Mouse (Mus musculus) spleen, adult 18-20 months (tissue): ENCODE measurements around the gene Zbtb21.
"Not testable (repeated sequence)": the region's sequence is repeated elsewhere in the genome, so short reads cannot be mapped to it uniquely, and the experiment has no call there.

Source experiments
- DNase-seq, 2 experiments: peaks; one replicate each; pipeline ENCODE4 v3.0.0; 2022; ENCODE audit warnings: mixed read lengths in 2 of 2

Zbtb21 gene

GRCm38 (mm10) chr16:97962151-97962948 lies at the start of gene Zbtb21, which contains the start of gene C2cd2:
TSS of gene Zbtb21 (minus strand) at chr16:97962622.
TSS of gene C2cd2 (minus strand) at chr16:97962598.
- peak; percentile 91 to 93 for DNase-seq

GRCm38 (mm10) chr16:97997383-97997731 lies 34.9 kb upstream of the Zbtb21 start:
- DNase-seq: not testable (repeated sequence)

GRCm38 (mm10) chr16:97996616-97997382 lies 34.4 kb upstream of the Zbtb21 start, which contains the start of gene B230307C23Rik:
TSS of gene B230307C23Rik (plus strand) at chr16:97997315.
- DNase-seq: peak; percentile 73 to 76

- DNase-seq: no peak
Observed at GRCm38 (mm10) chr16:97995849-97996615, 33.6 kb upstream of the Zbtb21 start.

- DNase-seq: not testable (repeated sequence)
Observed at GRCm38 (mm10) chr16:97992477-97992876, 30.1 kb upstream of the Zbtb21 start.

GRCm38 (mm10) chr16:97991517-97991916 lies 29.1 kb upstream of the Zbtb21 start:
- no peak for DNase-seq

- no peak for DNase-seq
Observed at GRCm38 (mm10) chr16:97984589-97984988, 22.2 kb upstream of the Zbtb21 start.

GRCm38 (mm10) chr16:97981362-97981761 lies 18.9 kb upstream of the Zbtb21 start:
- DNase-seq: no peak

GRCm38 (mm10) chr16:97977722-97978121 lies 15.3 kb upstream of the Zbtb21 start:
- DNase-seq: no peak

- no peak for DNase-seq
Observed at GRCm38 (mm10) chr16:97977277-97977676, 14.9 kb upstream of the Zbtb21 start.

- DNase-seq: no peak
Observed at GRCm38 (mm10) chr16:97963956-97964540, 1.6 kb upstream of the Zbtb21 start.

GRCm38 (mm10) chr16:97961381-97962150 lies 856 bp downstream of the Zbtb21 start:
- DNase-seq: no peak

- DNase-seq: no peak
Observed at GRCm38 (mm10) chr16:97960348-97960747, 2.1 kb downstream of the Zbtb21 start.

GRCm38 (mm10) chr16:97958401-97958973 lies 3.9 kb downstream of the Zbtb21 start:
- DNase-seq: no peak

GRCm38 (mm10) chr16:97957626-97958025 lies 4.8 kb downstream of the Zbtb21 start:
- no peak for DNase-seq

- DNase-seq: no peak
Observed at GRCm38 (mm10) chr16:97956011-97956410, 6.4 kb downstream of the Zbtb21 start.

- DNase-seq: no peak
Observed at GRCm38 (mm10) chr16:97953300-97953699, 9.1 kb downstream of the Zbtb21 start.

GRCm38 (mm10) chr16:97952801-97953200 lies 9.6 kb downstream of the Zbtb21 start:
- no peak for DNase-seq

- no peak for DNase-seq
Observed at GRCm38 (mm10) chr16:97952371-97952770, 10.1 kb downstream of the Zbtb21 start.

- DNase-seq: no peak
Observed at GRCm38 (mm10) chr16:97950061-97950460, 12.4 kb downstream of the Zbtb21 start.

GRCm38 (mm10) chr16:97948836-97949235 lies 13.6 kb downstream of the Zbtb21 start:
- no peak for DNase-seq
